Mouse (Mus musculus) liver, adult 2 months (tissue): Measurements from ENCODE around the gene Tcf7.

Source experiments
- CTCF ChIP-seq: fragments of 200-500 bp; IDR thresholded peaks from 2 replicates; pipeline ENCODE4 v1.5.1; 2011; ENCODE audit warnings: low read depth, low read length, control low read depth
- POLR2A ChIP-seq: fragments of 200-500 bp; IDR thresholded peaks from 2 replicates; pipeline ENCODE4 v1.6.1; 2011; ENCODE audit warnings: low read length, control low read depth; ENCODE audit not compliant: insufficient read depth; ENCODE audit errors: extremely low read depth

DNA sequence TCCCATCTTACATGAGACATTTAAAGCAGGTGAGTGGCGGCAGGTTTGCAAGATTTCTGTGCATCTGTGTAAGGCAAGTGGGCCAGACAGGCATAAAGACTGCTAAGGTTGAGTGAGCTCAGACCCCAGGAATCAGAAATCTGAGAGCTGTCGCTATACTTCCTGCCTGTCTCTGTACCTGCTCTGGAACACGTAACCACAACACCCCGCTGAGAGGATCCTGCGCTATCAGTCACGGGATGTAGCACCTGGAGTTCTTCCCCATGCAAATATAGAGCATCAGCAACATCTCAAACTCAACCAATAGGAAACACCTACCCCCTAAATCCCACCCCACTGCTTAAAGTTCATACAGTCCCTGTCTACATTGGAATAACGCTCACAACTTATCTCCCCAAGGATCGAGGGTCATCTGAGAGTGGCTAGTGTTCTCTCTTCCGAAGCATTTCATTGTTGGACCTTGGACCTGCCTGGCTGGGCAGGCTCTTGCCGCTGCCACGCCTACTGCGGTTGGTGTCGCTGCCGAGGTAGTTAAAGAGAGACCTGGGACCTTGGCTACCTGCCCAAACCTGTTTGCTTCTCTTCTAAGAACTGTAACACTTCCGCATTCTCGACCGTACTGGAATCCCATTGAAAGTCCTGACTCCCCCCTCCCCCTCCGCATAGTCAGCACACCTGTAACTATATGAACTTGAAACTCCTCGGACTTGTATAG is 58.7 kb downstream of the Tcf7 start:
- TF ChIP-seq CTCF: no peak
- TF ChIP-seq POLR2A: no peak
